In genomic region chr19:45207153-45207552, GRCm38 (mm10) we compare ENCODE assay signal across 30 mouse cellular contexts. TPM values are rescaled to one million over a fixed set of nuclear protein-coding genes. Genes with fewer than 3 reads are reported as not detected.
DNase-seq lines count a peak whose midpoint lies in the region; ATAC-seq and TF ChIP-seq lines count a peak whose summit lies in the region.
"Had no signal": no experiment of that assay in that cellular context is flagged by ENCODE, and none has a peak within 500 bp of the region (broad histone marks: within the 10 kb centered on the region; RNA-seq: fewer than 3 reads in every experiment).

No protein-coding gene starts in this region.

- in situ Hi-C loops in ES-E14 (cut with MboI; ENCODE audit: low sequenced_read_pairs in 2 of 2, unreplicated experiment in 2 of 2): no loop called here

- no peak overlapping the region for H3K4me2 ChIP-seq in heart, embryonic 14.5 days (ENCODE audit: low read length)
- H3K4me2 ChIP-seq in lung, embryonic 15.5 days: no peak overlapping the region
- H3K4me2 ChIP-seq in lung, postnatal 0 days (replicated peaks; ENCODE audit: low read depth, low read length): no peak overlapping the region
- H3K4me2 ChIP-seq: forebrain, embryonic 12.5 days had no signal

- no peaks in the 10 kb centered on the region for H3K36me3 ChIP-seq in heart, embryonic 14.5 days (ENCODE audit: control insufficient read depth, insufficient read depth, low read length)
- no peaks in the 10 kb centered on the region for H3K36me3 ChIP-seq in lung, embryonic 15.5 days
- H3K36me3 ChIP-seq in lung, postnatal 0 days (ENCODE audit: insufficient read depth, low read length): no peaks in the 10 kb centered on the region
- H3K36me3 ChIP-seq in ES-E14 (ENCODE audit: control insufficient read depth, insufficient read depth, low read length, poor library complexity, severe bottlenecking): no peaks in the 10 kb centered on the region
- H3K36me3 ChIP-seq in forebrain, embryonic 10.5 days (replicated peaks): no peaks in the 10 kb centered on the region
- H3K36me3 ChIP-seq: embryonic facial prominence, embryonic 12.5 days; forebrain, embryonic 12.5 days; hindbrain, embryonic 10.5 days; intestine, embryonic 15.5 days; stomach, embryonic 15.5 days had no signal

- ATAC-seq in heart, embryonic 14.5 days (ENCODE audit: insufficient number of reproducible peaks, insufficient read depth, low FRiP score, low read depth): no peak
- no peak for ATAC-seq in lung, embryonic 15.5 days (ENCODE audit: borderline replicate concordance, extremely low read depth, low FRiP score, low TSS enrichment)
- no peak for ATAC-seq in lung, postnatal 0 days
- ATAC-seq: hindbrain, embryonic 16.5 days had no signal

- H3K4me1 ChIP-seq in heart, embryonic 14.5 days (ENCODE audit: control insufficient read depth in 2 of 2, insufficient read depth in 2 of 2, low read length in 2 of 2): peaks cover 5 to 9% of the 10 kb centered on the region in 2 experiments; a peak in 2 of 4 replicates
- peaks cover 6% of the 10 kb centered on the region for H3K4me1 ChIP-seq in lung, embryonic 15.5 days
- no peaks in the 10 kb centered on the region for H3K4me1 ChIP-seq in lung, postnatal 0 days (ENCODE audit: insufficient read depth, low read depth, low read length)
- H3K4me1 ChIP-seq in ES-E14 (ENCODE audit: control insufficient read depth in 2 of 2, insufficient read depth in 2 of 2, low read length in 2 of 2, poor library complexity in 1 of 2): peaks cover 0 to 14% of the 10 kb centered on the region in 2 experiments; a peak in 2 of 4 replicates
- peaks cover 12% of the 10 kb centered on the region for H3K4me1 ChIP-seq in forebrain, embryonic 10.5 days

- H3K9me3 ChIP-seq in heart, embryonic 14.5 days (ENCODE audit: control insufficient read depth, low read length): 0 out of 2 replicates have a peak, but pooled peaks cover 4% of the 10 kb centered on the region
- no peaks in the 10 kb centered on the region for H3K9me3 ChIP-seq in lung, embryonic 15.5 days
- H3K9me3 ChIP-seq in lung, postnatal 0 days (ENCODE audit: low read length): no peaks in the 10 kb centered on the region
- H3K9me3 ChIP-seq in ES-E14 (ENCODE audit: control insufficient read depth, insufficient read depth, low read depth, low read length): no peaks in the 10 kb centered on the region
- H3K9me3 ChIP-seq in forebrain, embryonic 10.5 days: peaks cover 13% of the 10 kb centered on the region
- H3K9me3 ChIP-seq: embryonic facial prominence, embryonic 12.5 days; forebrain, embryonic 12.5 days; intestine, embryonic 15.5 days; stomach, embryonic 15.5 days had no signal

- no peaks in the 10 kb centered on the region for H3K27me3 ChIP-seq in heart, embryonic 14.5 days (ENCODE audit: control insufficient read depth, insufficient read depth, low read length)
- 0 out of 2 replicates have a peak, but pooled peaks cover 3% of the 10 kb centered on the region for H3K27me3 ChIP-seq in lung, embryonic 15.5 days
- H3K27me3 ChIP-seq in lung, postnatal 0 days (replicated peaks; ENCODE audit: insufficient read depth, low read length): 0 out of 2 replicates have a peak, but pooled peaks cover 4% of the 10 kb centered on the region
- peaks cover 47% of the 10 kb centered on the region for H3K27me3 ChIP-seq in forebrain, embryonic 10.5 days (ENCODE audit: poor library complexity, severe bottlenecking)

- peak overlapping the region; percentile 68 to 69; a peak in 3 of 4 replicates for H3K27ac ChIP-seq in heart, embryonic 14.5 days (replicated peaks in 1 of 2; ENCODE audit: control insufficient read depth in 1 of 2, insufficient read depth in 1 of 2, low read depth in 2 of 2, low read length in 2 of 2)
- H3K27ac ChIP-seq in lung, embryonic 15.5 days: peak overlapping the region; percentile 83
- no peak overlapping the region for H3K27ac ChIP-seq in lung, postnatal 0 days (ENCODE audit: low read length)
- no peak overlapping the region for H3K27ac ChIP-seq in ES-E14 (ENCODE audit: insufficient read depth, low read depth, low read length, poor library complexity, severe bottlenecking)
- no peak overlapping the region for H3K27ac ChIP-seq in forebrain, embryonic 10.5 days
- H3K27ac ChIP-seq: forebrain, embryonic 12.5 days; hindbrain, embryonic 10.5 days; intestine, embryonic 15.5 days; layer of hippocampus, adult 2 months; macrophage; stomach, embryonic 15.5 days had no signal

- H3K9ac ChIP-seq in heart, embryonic 14.5 days (ENCODE audit: low read length): no peak overlapping the region
- no peak overlapping the region for H3K9ac ChIP-seq in lung, embryonic 15.5 days
- no peak overlapping the region for H3K9ac ChIP-seq in lung, postnatal 0 days (replicated peaks; ENCODE audit: low read depth)
- H3K9ac ChIP-seq in ES-E14 (ENCODE audit: insufficient read depth, low read depth, low read length, poor library complexity, severe bottlenecking): peak overlapping the region; percentile 41; the same call in 1 of the 2 replicates
- H3K9ac ChIP-seq: embryonic facial prominence, embryonic 12.5 days; forebrain, embryonic 12.5 days; intestine, embryonic 15.5 days; liver, postnatal 0 days; stomach, embryonic 15.5 days had no signal

- no peak overlapping the region for H3K4me3 ChIP-seq in heart, embryonic 14.5 days (ENCODE audit: control insufficient read depth in 1 of 2, insufficient read depth in 1 of 2, low read depth in 1 of 2, low read length in 2 of 2)
- H3K4me3 ChIP-seq in lung, embryonic 15.5 days: no peak overlapping the region
- no peak overlapping the region for H3K4me3 ChIP-seq in lung, postnatal 0 days (ENCODE audit: low read depth, low read length)
- peak overlapping the region in 1 of 2 experiments; percentile 43; a peak in 2 of 4 replicates for H3K4me3 ChIP-seq in ES-E14 (ENCODE audit: insufficient read depth in 1 of 2, low read depth in 1 of 2, low read length in 2 of 2, poor library complexity in 1 of 2, severe bottlenecking in 1 of 2)
- no peak overlapping the region for H3K4me3 ChIP-seq in forebrain, embryonic 10.5 days
- H3K4me3 ChIP-seq: forebrain, embryonic 12.5 days; hindbrain, embryonic 10.5 days; layer of hippocampus, adult 2 months had no signal

- TF ChIP-seq CTCF in lung, postnatal 0 days (IDR thresholded peaks at IDR 0.05): no peak

- WGBS in heart, embryonic 14.5 days: 98% methylated on average over 15 of the region's 15 CpGs
- 94% methylated on average over 15 of the region's 15 CpGs for WGBS in lung, embryonic 15.5 days
- 90% methylated on average over 15 of the region's 15 CpGs for WGBS in lung, postnatal 0 days
- 93% methylated on average over 15 of the region's 15 CpGs for WGBS in forebrain, embryonic 10.5 days

- DNase-seq in heart, adult 8-10 months (ENCODE audit: low spot score): no peak
- DNase-seq in lung, postnatal 0 days (ENCODE audit: low spot score): no peak
- no peak for DNase-seq in ES-E14 (ENCODE audit: low read depth, low spot score)
- peak; percentile 33 for DNase-seq in testis, postnatal 10 days (ENCODE audit: low spot score)
- DNase-seq in forebrain, embryonic 10.5 days (ENCODE audit: extremely low spot score, low spot score): no peak
- DNase-seq: adrenal gland, postnatal 10 days; B cell, adult 2 months; cerebellum, adult 2 months; cerebellum, postnatal 25 days; gastrocnemius, postnatal 36 days; kidney, adult 8-10 months; layer of hippocampus, postnatal 36 days; liver, postnatal 0 days had no signal

- no peak for TF ChIP-seq EP300 in lung, postnatal 0 days (IDR thresholded peaks at IDR 0.05)

TF ChIP-seq in ES-E14, 5 proteins besides CTCF, POLR2A, EP300 and RAD21:
- TF ChIP-seq MAFK (IDR thresholded peaks at IDR 0.05; ENCODE audit: insufficient read depth, low read depth, low read length) (no peak), ZC3H11A (IDR thresholded peaks at IDR 0.05; ENCODE audit: borderline replicate concordance, low read depth, low read length) (no peak), HCFC1 (IDR thresholded peaks at IDR 0.05; ENCODE audit: borderline replicate concordance, insufficient read depth, low read length) (no peak), ZNF384 (IDR thresholded peaks at IDR 0.05; ENCODE audit: low read depth, low read length) (no peak), CHD2 (IDR thresholded peaks at IDR 0.05; ENCODE audit: low read depth, low read length) (no peak)

RNA-seq across cellular contexts. Expression of gene Lbx1, which starts 28.5 kb away (rescaled TPM):
- polyA plus RNA-seq in heart, embryonic 14.5 days (2014; fragmentation: Nextera tagmentation; extraction: Ambion mirVana): not detected in 2 replicates
- under 1 TPM in 1 of 4 experiments, not detected in 3; 0.17 TPM for total RNA-seq in heart, adult 8-10 months (2022)
- polyA plus RNA-seq in lung, embryonic 15.5 days (2015; fragmentation: Nextera tagmentation; extraction: Ambion mirVana): not detected in 2 replicates
- polyA plus RNA-seq in lung, postnatal 0 days (2015; fragmentation: Nextera tagmentation; extraction: Ambion mirVana): not detected in 2 replicates
- total RNA-seq in ES-E14 (2012; rRNA removed): 0.16 and 0.22 TPM in 2 replicates
- not detected in 2 replicates for polyA plus RNA-seq in forebrain, embryonic 10.5 days (2016; fragmentation: Nextera tagmentation; extraction: Ambion mirVana)
- total RNA-seq: CH12.LX; layer of hippocampus, adult 2 months; layer of hippocampus, postnatal 36 days; left cerebral cortex, postnatal 10 days had no signal
- polyA plus RNA-seq: forebrain, embryonic 12.5 days; liver, adult 2 months; liver, postnatal 0 days; macrophage; spleen, adult 2 months; stomach, embryonic 15.5 days had no signal

RNA-seq across cellular contexts. Expression of gene Tlx1, which starts 56.7 kb away (rescaled TPM):
- polyA plus RNA-seq in heart, embryonic 14.5 days (2014; fragmentation: Nextera tagmentation; extraction: Ambion mirVana): 0.22 TPM in 1 of 2 replicates, not detected in the other
- under 1 TPM in 2 of 4 experiments, not detected in 2; 0.11 to 0.14 TPM for total RNA-seq in heart, adult 8-10 months (2022)
- polyA plus RNA-seq in lung, embryonic 15.5 days (2015; fragmentation: Nextera tagmentation; extraction: Ambion mirVana): not detected in 2 replicates
- not detected in 2 replicates for polyA plus RNA-seq in lung, postnatal 0 days (2015; fragmentation: Nextera tagmentation; extraction: Ambion mirVana)
- 0.21 and 0.36 TPM in 2 replicates for total RNA-seq in ES-E14 (2012; rRNA removed)
- polyA plus RNA-seq in forebrain, embryonic 10.5 days (2016; fragmentation: Nextera tagmentation; extraction: Ambion mirVana): not detected in 2 replicates
- total RNA-seq: CH12.LX; gastrocnemius, adult 18-20 months; gastrocnemius, postnatal 36 days; layer of hippocampus, adult 2 months; layer of hippocampus, postnatal 36 days; left cerebral cortex, postnatal 10 days; liver, adult 2 months; midbrain, postnatal 0 days had no signal
- polyA plus RNA-seq: liver, postnatal 0 days; macrophage; midbrain, postnatal 0 days; neural tube, embryonic 14.5 days had no signal

Comparison
In these comparisons a context has a peak if more than half of its experiments do, and no peak if none do; other contexts are left out.
1. H3K27ac ChIP-seq: peak in heart, embryonic 14.5 days (2 of 2) and lung, embryonic 15.5 days (single experiment); none in lung, postnatal 0 days (single experiment), ES-E14 (single experiment) and forebrain, embryonic 10.5 days (single experiment).